9 mouse cellular contexts compared by ENCODE assay signal in genomic region chr16:13986574-13987478, GRCm38 (mm10). TPM values are rescaled to one million over a fixed set of nuclear protein-coding genes. Genes with fewer than 3 reads are reported as not detected.
DNase-seq lines count a peak whose midpoint lies in the region; ATAC-seq and TF ChIP-seq lines count a peak whose summit lies in the region.
"Had no signal": no experiment of that assay in that cellular context is flagged by ENCODE, and none has a peak within 500 bp of the region (broad histone marks: within the 10 kb centered on the region; RNA-seq: fewer than 3 reads in every experiment).

2900011O08Rik (plus strand) TSS chr16:13986604.
Ifitm7 (minus strand) TSS chr16:13986888.

- peak; percentile 22 for DNase-seq in kidney, adult 2 months
- no peak for DNase-seq in kidney, adult 8-10 months
- peak; percentile 58 for DNase-seq in embryo, embryonic 10 days (ENCODE audit: low spot score)
- DNase-seq in layer of hippocampus, postnatal 10 days (ENCODE audit: low spot score in 2 of 2), result peak; percentile 53 to 70

- H3K9me3 ChIP-seq in heart, embryonic 16.5 days (replicated peaks; ENCODE audit: control insufficient read depth, low read length), result no peaks in the 10 kb centered on the region
- H3K9me3 ChIP-seq in stomach, embryonic 14.5 days (ENCODE audit: control insufficient read depth, low read depth, low read length), result no peaks in the 10 kb centered on the region

- no peaks in the 10 kb centered on the region for H3K4me1 ChIP-seq in kidney, adult 2 months (ENCODE audit: control insufficient read depth, insufficient read depth, low read length)
- H3K4me1 ChIP-seq in heart, embryonic 16.5 days (ENCODE audit: control insufficient read depth, insufficient read depth, low read length), result peaks cover 8% of the 10 kb centered on the region; the same call in 1 of the 2 replicates
- no peaks in the 10 kb centered on the region for H3K4me1 ChIP-seq in stomach, embryonic 14.5 days (ENCODE audit: control insufficient read depth, insufficient read depth, low read length)

- H3K36me3 ChIP-seq in kidney, adult 2 months (ENCODE audit: control insufficient read depth, insufficient read depth, low read length), result no peaks in the 10 kb centered on the region
- no peaks in the 10 kb centered on the region for H3K36me3 ChIP-seq in heart, embryonic 16.5 days (ENCODE audit: control insufficient read depth, insufficient read depth)
- no peaks in the 10 kb centered on the region for H3K36me3 ChIP-seq in stomach, embryonic 14.5 days (ENCODE audit: control insufficient read depth, insufficient read depth, low read length)

- TF ChIP-seq POLR2A in kidney, adult 2 months (IDR thresholded peaks at IDR 0.05; ENCODE audit: low read depth, low read length), result no peak

- no peak for ATAC-seq in heart, embryonic 16.5 days (replicated peaks; ENCODE audit: extremely low read depth, insufficient read depth, low FRiP score)
- peak; percentile 63 for ATAC-seq in megakaryocyte, adult 5-6 weeks (ENCODE audit: poor library complexity, severe bottlenecking)
- ATAC-seq in stomach, embryonic 14.5 days (ENCODE audit: insufficient number of reproducible peaks, insufficient read depth, low FRiP score, low read depth), result peak; percentile 58; the same call in 1 of the 2 replicates
- no peak for ATAC-seq in megakaryocyte-erythroid progenitor cell, adult 5-6 weeks (replicated peaks; ENCODE audit: low FRiP score, low TSS enrichment, poor library complexity, severe bottlenecking)
- ATAC-seq: Patski had no signal

- no peaks in the 10 kb centered on the region for H3K27me3 ChIP-seq in kidney, adult 2 months (replicated peaks; ENCODE audit: control insufficient read depth, insufficient read depth, low read length)
- H3K27me3 ChIP-seq in heart, embryonic 16.5 days (ENCODE audit: control insufficient read depth, insufficient read depth, low read length), result no peaks in the 10 kb centered on the region; the same call in 1 of the 2 replicates
- H3K27me3 ChIP-seq in stomach, embryonic 14.5 days (ENCODE audit: control insufficient read depth, insufficient read depth, low read length), result no peaks in the 10 kb centered on the region
- H3K27me3 ChIP-seq: Patski had no signal

- H3K4me3 ChIP-seq in kidney, adult 2 months (ENCODE audit: insufficient read depth, low read depth, low read length), result 0 out of 2 replicates have a peak within 1 kb of the TSS, but pooled peaks have one; percentile 14
- H3K4me3 ChIP-seq in heart, embryonic 16.5 days (ENCODE audit: low read length), result peak within 1 kb of the TSS; percentile 52
- H3K4me3 ChIP-seq in stomach, embryonic 14.5 days (ENCODE audit: low read depth, low read length), result peak within 1 kb of the TSS; percentile 36

- H3K27ac ChIP-seq in kidney, adult 2 months (ENCODE audit: insufficient read depth, low read depth, low read length), result no peak within 1 kb of the TSS
- H3K27ac ChIP-seq in heart, embryonic 16.5 days (ENCODE audit: low read length), result no peak within 1 kb of the TSS
- no peak within 1 kb of the TSS for H3K27ac ChIP-seq in stomach, embryonic 14.5 days (ENCODE audit: low read length)

- WGBS in kidney, adult 2 months, result 3% methylated on average over 31 of the region's 31 CpGs
- WGBS in heart, embryonic 16.5 days, result under 1% methylated on average over 31 of the region's 31 CpGs
- WGBS in stomach, embryonic 14.5 days, result 1% methylated on average over 31 of the region's 31 CpGs

- H3K4me2 ChIP-seq in heart, embryonic 16.5 days (ENCODE audit: low read depth, low read length), result peak within 1 kb of the TSS; percentile 86
- H3K4me2 ChIP-seq in stomach, embryonic 14.5 days (replicated peaks; ENCODE audit: low read depth, low read length), result peak within 1 kb of the TSS; percentile 84

- peak within 1 kb of the TSS; percentile 47 for H3K9ac ChIP-seq in heart, embryonic 16.5 days (ENCODE audit: low read length)
- H3K9ac ChIP-seq in stomach, embryonic 14.5 days (replicated peaks; ENCODE audit: low read depth, low read length), result peak within 1 kb of the TSS; percentile 34

- TF ChIP-seq CTCF in kidney, adult 2 months (conservative IDR thresholded peaks at IDR 0.05; ENCODE audit: insufficient read depth, insufficient read length, low read depth, low read length), result no peak

RNA-seq across cellular contexts. Expression of gene 2900011O08Rik, which starts in this region (rescaled TPM):
- polyA plus RNA-seq in kidney, adult 2 months (2012; rRNA removed), result 0.37 and 0.41 TPM in 2 replicates
- 0.63 and 0.72 TPM in 2 replicates for polyA plus RNA-seq in heart, embryonic 16.5 days (2015; fragmentation: Nextera tagmentation; extraction: Ambion mirVana)
- total RNA-seq in layer of hippocampus, postnatal 10 days (2021), result 100 to 1,000 TPM; 271 to 281 TPM
- total RNA-seq in megakaryocyte, adult 5-6 weeks (2015), result not detected in 2 replicates
- total RNA-seq in megakaryocyte, adult 5-6 weeks (2017), result not detected in 2 replicates
- 2.5 and 3.2 TPM in 2 replicates for polyA plus RNA-seq in stomach, embryonic 14.5 days (2014; fragmentation: Nextera tagmentation; extraction: Ambion mirVana)
- total RNA-seq in megakaryocyte-erythroid progenitor cell, adult 5-6 weeks (2014; fragmentation: Nextera tagmentation), result not detected in 2 replicates
- 3.3 TPM in 1 of 2 replicates, not detected in the other for total RNA-seq in megakaryocyte-erythroid progenitor cell, adult 5-6 weeks (2017)

RNA-seq across cellular contexts. Expression of gene Ifitm7, which starts in this region (rescaled TPM):
- 0.09 and 0.20 TPM in 2 replicates for polyA plus RNA-seq in kidney, adult 2 months (2012; rRNA removed)
- 0.13 TPM in 1 of 2 replicates, not detected in the other for polyA plus RNA-seq in heart, embryonic 16.5 days (2015; fragmentation: Nextera tagmentation; extraction: Ambion mirVana)
- total RNA-seq in layer of hippocampus, postnatal 10 days (2021), result 1 to 10 TPM; 1.4 to 1.7 TPM
- not detected in 2 replicates for total RNA-seq in megakaryocyte, adult 5-6 weeks (2015)
- total RNA-seq in megakaryocyte, adult 5-6 weeks (2017), result 0.22 TPM in 1 of 2 replicates, not detected in the other
- not detected in 2 replicates for polyA plus RNA-seq in stomach, embryonic 14.5 days (2014; fragmentation: Nextera tagmentation; extraction: Ambion mirVana)
- not detected in 2 replicates for total RNA-seq in megakaryocyte-erythroid progenitor cell, adult 5-6 weeks (2014; fragmentation: Nextera tagmentation)
- not detected in 2 replicates for total RNA-seq in megakaryocyte-erythroid progenitor cell, adult 5-6 weeks (2017)

Comparison
In these comparisons a context has a peak if more than half of its experiments do, and no peak if none do; other contexts are left out.
1. RNA of gene 2900011O08Rik (total RNA-seq): 271 to 281 TPM in layer of hippocampus, postnatal 10 days; not detected in megakaryocyte, adult 5-6 weeks and 3.3 TPM in megakaryocyte-erythroid progenitor cell, adult 5-6 weeks; every median in the first group is over 10 times any median in the second.
2. Peak in DNase-seq and H3K4me3 ChIP-seq in kidney, adult 2 months; RNA of the genes that start here not detected or under 1 TPM.
3. Peak in ATAC-seq in megakaryocyte, adult 5-6 weeks; RNA of the genes that start here not detected or under 1 TPM.
4. DNase-seq: peak in embryo, embryonic 10 days (single experiment) and layer of hippocampus, postnatal 10 days (2 of 2); none in kidney, adult 8-10 months (0 of 2).
5. Peak in every context shown above with its lines, with median percentiles within 50 percentile points of each other: H3K4me3 ChIP-seq.